Mouse (Mus musculus) erythroblast, embryonic 14.5 days (primary cell): ENCODE results near the gene Rgs7bp.

ENCODE experiments used
- GATA1 ChIP-seq: IDR thresholded peaks from 2 replicates; pipeline ENCODE4 v1.6.1; 2012; ENCODE audit warnings: low read length, inconsistent platforms, mixed read lengths
- TAL1 ChIP-seq: IDR thresholded peaks from 3 replicates; pipeline ENCODE4 v1.6.1; 2012; ENCODE audit warnings: low read length, inconsistent platforms, mixed read lengths

- no peak for TF ChIP-seq GATA1
- TF ChIP-seq TAL1 = no peak
Measured at GRCm38 (mm10) chr13:105001714-105002113, 53.0 kb downstream of the Rgs7bp start.
